Mouse (Mus musculus) CH12.LX (cell line): ENCODE results near the gene Tmem97.

ENCODE experiments used
- CTCF ChIP-seq, 2 experiments: IDR thresholded peaks in 1 of 2; conservative IDR thresholded peaks in 1 of 2; 2 replicates each; pipeline ENCODE4 v1.5.1; 2011 to 2012; ENCODE audit warnings: low read depth in 2 of 2, low read length in 2 of 2, improper control_type of control experiment in 1 of 2, inconsistent platforms in 1 of 2, mild to moderate bottlenecking in 1 of 2, moderate library complexity in 1 of 2
- ZC3H11A ChIP-seq: IDR thresholded peaks from 2 replicates; pipeline ENCODE4 v1.6.1; 2012; ENCODE audit warnings: low read depth, mild to moderate bottlenecking, inconsistent platforms, low read length, improper control_type of control experiment

- TF ChIP-seq CTCF (conservative IDR thresholded peaks at IDR 0.05 in 1 of 2, IDR thresholded peaks at IDR 0.05 in 1 of 2; ENCODE audit: low read depth in 2 of 2, low read length in 2 of 2), result no peak
- TF ChIP-seq ZC3H11A, result no peak
Observed at GRCm38 (mm10) chr11:78524838-78525237, 25.7 kb downstream of the Tmem97 start.
